Mouse (Mus musculus) testis, postnatal 10 days (tissue): ENCODE data around the gene Gm9958.
A peak's percentile ranks its signal among the peaks of the same experiment; 100 is the strongest.

Source experiments
- DNase-seq: peaks from one replicate; pipeline ENCODE4 v3.0.0; 2021; ENCODE audit warnings: low spot score

Gm9958 gene

DNA sequence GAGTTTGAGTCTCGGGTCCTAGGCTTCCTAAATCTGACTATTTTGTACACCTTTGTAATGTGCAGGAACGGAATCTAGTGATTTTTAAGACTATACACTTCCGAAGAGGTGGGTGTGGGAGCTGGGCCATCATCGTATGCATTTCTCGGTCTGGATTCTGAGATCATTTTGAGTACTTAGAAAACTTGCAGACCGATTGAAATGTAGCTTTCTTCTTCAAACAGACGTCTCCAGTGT lies at the start of gene Gm9958:
Gene Gm9958 (plus strand): TSS at position 138 of the 237 bp plus-strand sequence.
- no peak for DNase-seq

DNA sequence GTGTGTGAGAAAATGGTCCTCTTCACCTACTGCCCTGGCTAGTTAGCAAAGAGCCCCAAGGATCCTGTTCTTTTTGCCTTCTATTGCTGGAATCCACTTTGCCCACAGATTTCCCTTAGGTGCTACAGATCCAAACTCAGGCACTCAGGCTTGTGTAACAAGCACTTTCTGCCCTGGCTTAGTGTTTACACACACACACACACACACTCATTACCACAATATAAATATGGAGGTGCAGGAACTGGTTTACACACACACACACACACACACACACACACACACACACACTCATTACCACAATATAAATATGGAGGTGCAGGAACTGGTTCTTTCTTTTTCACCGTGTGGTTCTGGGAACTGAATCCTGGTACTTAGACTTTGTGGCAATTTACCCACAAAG lies 35.9 kb upstream of the Gm9958 start:
- no peak for DNase-seq

DNA sequence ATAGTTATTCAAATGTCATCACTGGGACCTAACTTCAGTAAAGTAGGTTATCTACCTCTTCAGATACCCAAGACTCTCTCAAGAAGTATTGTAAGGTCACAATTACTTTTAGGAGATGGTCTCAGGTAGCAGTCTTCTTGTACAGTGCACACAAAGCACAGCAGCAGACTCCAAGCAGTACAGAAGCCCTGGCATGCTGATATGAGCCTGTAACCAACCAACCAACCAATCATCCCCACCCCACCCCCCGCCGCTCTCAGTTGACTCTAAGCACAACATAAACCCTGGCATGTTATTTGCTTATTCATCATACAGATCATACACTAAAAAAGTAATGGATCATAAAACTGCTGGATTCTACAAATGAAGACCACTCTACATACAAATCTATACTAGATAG lies 34.5 kb upstream of the Gm9958 start:
- no peak for DNase-seq

- DNase-seq = no peak
Measured at GRCm38 (mm10) chr5:90338177-90339091, 28.6 kb upstream of the Gm9958 start.

- peak; percentile 43 for DNase-seq
Measured at GRCm38 (mm10) chr5:90339129-90339952, 27.7 kb upstream of the Gm9958 start.

- no peak for DNase-seq
Measured at GRCm38 (mm10) chr5:90339953-90340343, 27.1 kb upstream of the Gm9958 start.

GRCm38 (mm10) chr5:90340847-90341246 lies 26.2 kb upstream of the Gm9958 start:
- no peak for DNase-seq

DNA sequence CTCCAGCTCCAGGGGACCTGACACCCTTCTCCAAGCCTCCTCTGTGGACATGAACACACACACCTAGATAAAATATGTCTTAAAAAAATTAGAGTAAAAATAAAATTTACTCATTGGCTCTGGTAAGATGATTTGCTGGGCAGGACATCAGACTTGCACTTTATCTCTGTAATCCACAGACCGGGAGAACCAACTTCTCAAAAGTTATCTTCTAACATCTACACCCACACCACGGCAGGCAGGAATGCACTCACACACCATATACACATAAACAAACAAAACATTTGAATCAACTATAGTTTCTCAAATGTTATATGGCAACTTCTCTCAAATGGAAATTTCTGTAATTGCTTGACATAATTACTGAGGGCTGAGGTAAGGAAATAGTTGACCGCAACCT lies 20.1 kb upstream of the Gm9958 start:
- DNase-seq = no peak

GRCm38 (mm10) chr5:90353552-90354317 lies 13.3 kb upstream of the Gm9958 start:
- DNase-seq = no peak

DNA sequence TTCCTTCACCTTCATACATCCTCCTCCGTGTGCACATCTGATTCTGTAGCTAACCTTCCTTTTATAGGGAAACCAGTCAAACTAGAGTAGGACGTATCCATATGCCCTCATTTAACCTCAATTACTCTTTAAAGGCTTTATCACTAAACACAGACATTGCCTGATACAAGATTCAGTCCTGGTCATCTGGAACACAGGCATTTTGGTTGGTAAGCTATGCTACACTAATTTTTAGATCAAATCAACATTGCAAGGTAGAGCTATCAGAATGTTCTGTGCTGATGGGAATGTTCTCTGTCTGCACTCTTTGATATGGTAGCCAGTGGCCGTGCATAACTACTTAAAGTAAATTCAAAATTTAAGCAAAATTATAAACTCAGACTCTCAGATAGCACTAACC lies 11.2 kb upstream of the Gm9958 start:
- DNase-seq = no peak

DNA sequence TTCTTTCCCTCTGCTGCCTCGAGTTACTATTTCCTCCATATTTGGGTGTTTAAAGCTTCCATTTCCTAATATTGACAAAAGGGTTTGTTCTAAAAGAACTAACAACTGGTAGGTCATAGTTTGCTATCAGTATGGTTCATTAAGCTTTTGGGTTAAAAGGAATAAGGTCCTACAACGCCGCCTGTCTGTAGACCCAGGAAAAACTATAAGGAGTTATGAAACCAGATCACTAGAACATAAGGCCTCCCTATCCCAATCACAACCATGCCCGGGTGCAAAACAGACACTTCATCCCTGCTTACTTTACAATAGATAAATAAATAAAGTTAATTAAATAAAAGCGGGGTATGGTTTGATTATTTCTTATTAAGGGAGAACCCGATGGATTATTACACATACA lies 2.5 kb upstream of the Gm9958 start:
- DNase-seq = peak; percentile 76

- DNase-seq = peak; percentile 78
Measured at GRCm38 (mm10) chr5:90365141-90365951, 1.7 kb upstream of the Gm9958 start.

GRCm38 (mm10) chr5:90366121-90367066 lies 610 bp upstream of the Gm9958 start, which contains the start of gene Ankrd17:
Gene Ankrd17, minus strand, starts transcription at chr5:90366577.
- peak; percentile 93 for DNase-seq

DNA sequence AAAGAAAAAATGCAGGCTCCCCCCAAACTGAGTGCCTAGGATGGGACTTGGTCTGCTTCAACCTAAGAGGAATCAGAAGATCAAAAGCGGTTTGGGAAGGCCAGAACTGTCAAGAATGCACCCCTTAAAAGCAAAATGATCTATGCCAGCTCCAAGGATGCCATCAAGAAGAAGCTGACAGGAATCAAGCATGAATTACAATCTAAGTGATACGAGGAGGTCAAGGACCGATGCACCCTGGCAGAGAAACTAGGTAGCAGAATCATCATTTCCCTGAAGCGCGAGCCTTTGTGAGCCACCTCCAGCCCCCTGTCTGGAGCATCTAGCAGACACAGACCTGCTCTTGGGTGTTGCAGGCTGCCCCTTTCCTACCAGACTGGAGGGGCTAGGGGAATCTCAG lies 3.4 kb downstream of the Gm9958 start:
- no peak for DNase-seq

- DNase-seq = no peak
Measured at GRCm38 (mm10) chr5:90373708-90374107, 6.7 kb downstream of the Gm9958 start.

- DNase-seq = no peak
Measured at GRCm38 (mm10) chr5:90381458-90381857, 14.5 kb downstream of the Gm9958 start.

- DNase-seq = no peak
Measured at GRCm38 (mm10) chr5:90383080-90383479, 16.1 kb downstream of the Gm9958 start.

DNA sequence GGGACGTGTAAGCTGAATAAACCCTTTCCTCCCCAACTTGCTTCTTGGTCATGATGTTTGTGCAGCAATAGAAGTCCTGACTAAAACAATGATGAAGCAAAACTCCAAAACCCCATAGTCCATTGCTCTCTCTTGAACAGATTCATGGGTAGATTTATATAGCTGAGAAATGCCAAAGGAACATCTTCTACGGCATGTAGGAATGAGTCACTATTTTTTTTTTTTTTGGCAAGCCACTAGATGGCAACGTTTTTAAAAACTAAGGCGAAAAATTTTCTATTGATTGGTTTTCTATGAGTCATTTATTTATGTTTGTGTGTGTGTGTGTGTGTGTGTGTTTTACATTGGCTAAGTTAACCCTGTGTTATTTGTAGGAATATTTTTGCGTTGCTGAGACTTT lies 26.8 kb downstream of the Gm9958 start:
- no peak for DNase-seq

- DNase-seq = no peak
Measured at GRCm38 (mm10) chr5:90394322-90394721, 27.3 kb downstream of the Gm9958 start.

- no peak for DNase-seq
Measured at GRCm38 (mm10) chr5:90396817-90397216, 29.8 kb downstream of the Gm9958 start.
